Comparison of ENCODE assay signal across 18 mouse cellular contexts in genomic region chr1:127400666-127401065, GRCm38 (mm10).
A peak's percentile ranks its signal among the peaks of the same experiment; 100 is the strongest.
DNase-seq lines count a peak whose midpoint lies in the region; ATAC-seq lines count a peak whose summit lies in the region.
"Had no signal": no experiment of that assay in that cellular context is flagged by ENCODE, and none has a peak within 500 bp of the region (broad histone marks: within the 10 kb centered on the region; RNA-seq: fewer than 3 reads in every experiment).

No protein-coding gene starts in this region.

- peak overlapping the region; percentile 40; the same call in 1 of the 2 replicates for H3K27ac ChIP-seq in hindbrain, embryonic 12.5 days
- no peak overlapping the region for H3K27ac ChIP-seq in hindbrain, embryonic 10.5 days
- H3K27ac ChIP-seq in lung, embryonic 16.5 days (ENCODE audit: low read length), result no peak overlapping the region
- H3K27ac ChIP-seq in neural tube, embryonic 12.5 days, result no peak overlapping the region

- H3K9me3 ChIP-seq in hindbrain, embryonic 12.5 days (replicated peaks), result no peaks in the 10 kb centered on the region
- no peaks in the 10 kb centered on the region for H3K9me3 ChIP-seq in hindbrain, embryonic 10.5 days
- no peaks in the 10 kb centered on the region for H3K9me3 ChIP-seq in lung, embryonic 16.5 days (ENCODE audit: control insufficient read depth, low read length)
- H3K9me3 ChIP-seq in neural tube, embryonic 12.5 days, result no peaks in the 10 kb centered on the region
- H3K9me3 ChIP-seq: heart, embryonic 12.5 days had no signal

- no peak overlapping the region for H3K9ac ChIP-seq in hindbrain, embryonic 12.5 days
- H3K9ac ChIP-seq in lung, embryonic 16.5 days (ENCODE audit: low read length), result no peak overlapping the region
- no peak overlapping the region for H3K9ac ChIP-seq in neural tube, embryonic 12.5 days
- H3K9ac ChIP-seq: forebrain, postnatal 0 days; heart, embryonic 12.5 days; liver, postnatal 0 days had no signal

- H3K4me3 ChIP-seq in hindbrain, embryonic 12.5 days, result no peak overlapping the region
- H3K4me3 ChIP-seq in hindbrain, embryonic 10.5 days, result no peak overlapping the region
- no peak overlapping the region for H3K4me3 ChIP-seq in lung, embryonic 16.5 days (ENCODE audit: low read length)
- no peak overlapping the region for H3K4me3 ChIP-seq in neural tube, embryonic 12.5 days
- H3K4me3 ChIP-seq: heart, embryonic 12.5 days had no signal

- 23% methylated on average over 6 of the region's 6 CpGs for WGBS in hindbrain, embryonic 12.5 days
- 25% methylated on average over 6 of the region's 6 CpGs for WGBS in hindbrain, embryonic 10.5 days
- WGBS in lung, embryonic 16.5 days, result 51% methylated on average over 6 of the region's 6 CpGs
- WGBS in neural tube, embryonic 12.5 days, result 9% methylated on average over 6 of the region's 6 CpGs

- H3K27me3 ChIP-seq in hindbrain, embryonic 12.5 days, result no peaks in the 10 kb centered on the region
- H3K27me3 ChIP-seq in hindbrain, embryonic 10.5 days (ENCODE audit: insufficient read depth, poor library complexity, severe bottlenecking), result no peaks in the 10 kb centered on the region
- no peaks in the 10 kb centered on the region for H3K27me3 ChIP-seq in lung, embryonic 16.5 days (ENCODE audit: control insufficient read depth, insufficient read depth, low read depth, low read length)
- no peaks in the 10 kb centered on the region for H3K27me3 ChIP-seq in neural tube, embryonic 12.5 days (replicated peaks)
- H3K27me3 ChIP-seq: heart, embryonic 12.5 days had no signal

- peaks cover 10% of the 10 kb centered on the region for H3K4me1 ChIP-seq in hindbrain, embryonic 12.5 days
- H3K4me1 ChIP-seq in hindbrain, embryonic 10.5 days (replicated peaks), result peaks cover 41% of the 10 kb centered on the region
- no peaks in the 10 kb centered on the region for H3K4me1 ChIP-seq in lung, embryonic 16.5 days (replicated peaks; ENCODE audit: control insufficient read depth, insufficient read depth, low read length)
- H3K4me1 ChIP-seq in neural tube, embryonic 12.5 days, result peaks cover 3% of the 10 kb centered on the region

- ATAC-seq in hindbrain, embryonic 12.5 days (ENCODE audit: low FRiP score), result no peak
- peak; percentile 28; the same call in 1 of the 2 replicates for ATAC-seq in lung, embryonic 16.5 days (ENCODE audit: low read depth)
- peak; percentile 52; the same call in 1 of the 2 replicates for ATAC-seq in neural tube, embryonic 12.5 days (ENCODE audit: low FRiP score, low read depth)
- ATAC-seq: forebrain, postnatal 0 days; liver, postnatal 0 days; midbrain, embryonic 16.5 days had no signal

- DNase-seq in hindbrain, embryonic 10.5 days (ENCODE audit: low spot score), result no peak
- no peak for DNase-seq in lung, postnatal 4 days
- DNase-seq in embryo, embryonic 11 days, result peak; percentile 33
- no peak for DNase-seq in layer of hippocampus, adult 9-11 months
- no peak for DNase-seq in cerebellum, postnatal 25 days
- DNase-seq: cerebellum, adult 8-10 months; forebrain, postnatal 0 days; gastrocnemius, postnatal 14 days; left cerebral cortex, postnatal 4 days; liver, postnatal 0 days; right cerebral cortex, postnatal 4 days; thymus, postnatal 4 days had no signal

- no peak overlapping the region for H3K4me2 ChIP-seq in hindbrain, embryonic 12.5 days (replicated peaks)
- no peak overlapping the region for H3K4me2 ChIP-seq in lung, embryonic 16.5 days (ENCODE audit: low read depth, low read length)
- H3K4me2 ChIP-seq in neural tube, embryonic 12.5 days (replicated peaks), result no peak overlapping the region
- H3K4me2 ChIP-seq: heart, embryonic 12.5 days had no signal

- H3K36me3 ChIP-seq in hindbrain, embryonic 12.5 days, result 0 out of 2 replicates have a peak, but pooled peaks cover 7% of the 10 kb centered on the region
- H3K36me3 ChIP-seq in hindbrain, embryonic 10.5 days, result peaks cover 31% of the 10 kb centered on the region; the same call in 1 of the 2 replicates
- no peaks in the 10 kb centered on the region for H3K36me3 ChIP-seq in lung, embryonic 16.5 days (ENCODE audit: control insufficient read depth, insufficient read depth, low read length)
- H3K36me3 ChIP-seq in neural tube, embryonic 12.5 days, result no peaks in the 10 kb centered on the region; the same call in 1 of the 2 replicates
- H3K36me3 ChIP-seq: G1E had no signal
